Comparison of ENCODE assay signal across 25 mouse cellular contexts in the genomic region with DNA sequence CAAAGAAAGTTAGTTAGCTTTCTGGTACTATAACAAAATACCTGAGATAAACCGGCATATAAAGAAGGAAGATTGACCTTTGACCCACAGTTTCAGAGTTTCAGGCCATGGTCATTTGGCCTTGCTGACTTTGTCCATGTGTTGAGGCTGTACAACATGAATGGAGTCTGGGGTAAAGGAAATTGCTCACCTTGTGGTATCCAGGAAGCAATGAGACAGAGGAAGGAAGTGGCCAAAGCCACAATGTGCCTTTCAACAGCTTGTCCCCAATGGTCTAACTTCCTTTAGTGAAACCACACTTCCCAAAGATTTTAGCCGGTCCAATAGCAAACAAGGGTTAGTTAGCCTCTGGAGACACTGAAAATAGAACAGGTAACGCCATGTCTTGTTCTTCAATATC.
DNase-seq lines count a peak whose midpoint lies in the region; ATAC-seq and TF ChIP-seq lines count a peak whose summit lies in the region.
"Had no signal": no experiment of that assay in that cellular context is flagged by ENCODE, and none has a peak within 500 bp of the region (broad histone marks: within the 10 kb centered on the region; RNA-seq: fewer than 3 reads in every experiment).

No protein-coding gene starts in this region.

- H3K9ac ChIP-seq in liver, postnatal 0 days (replicated peaks): no peak overlapping the region
- H3K9ac ChIP-seq in liver, embryonic 11.5 days (ENCODE audit: low read depth, low read length): no peak overlapping the region
- H3K9ac ChIP-seq in hindbrain, embryonic 14.5 days: no peak overlapping the region
- H3K9ac ChIP-seq: forebrain, embryonic 15.5 days; heart, embryonic 13.5 days; hindbrain, embryonic 13.5 days; liver, embryonic 15.5 days; midbrain, embryonic 13.5 days; neural tube, embryonic 13.5 days had no signal

- peak; percentile 55 for DNase-seq in heart, adult 8-10 months (ENCODE audit: low spot score)
- DNase-seq in heart, postnatal 25 days (ENCODE audit: low spot score): no peak
- no peak for DNase-seq in liver, postnatal 0 days
- DNase-seq in liver, embryonic 11.5 days (ENCODE audit: low spot score): no peak
- DNase-seq in lung, adult 2 months: no peak
- DNase-seq in hindbrain, embryonic 14.5 days (ENCODE audit: low spot score): no peak
- DNase-seq: adrenal gland, adult 2 months; B cell, adult 2 months; cerebellum, adult 8-10 months; cerebellum, postnatal 25 days; gastrocnemius, postnatal 36 days; heart, postnatal 14 days; kidney, postnatal 14 days; liver; lung, postnatal 36 days; thymus, adult 2 months; thymus, postnatal 4 days had no signal

- no peaks in the 10 kb centered on the region for H3K4me1 ChIP-seq in liver, postnatal 0 days (ENCODE audit: insufficient read depth)
- no peaks in the 10 kb centered on the region for H3K4me1 ChIP-seq in liver, embryonic 11.5 days (replicated peaks; ENCODE audit: control insufficient read depth, insufficient read depth, low read length)
- H3K4me1 ChIP-seq in lung, adult 2 months (ENCODE audit: control insufficient read depth, insufficient read depth, low read length): peaks cover 5% of the 10 kb centered on the region; the same call in 1 of the 2 replicates
- H3K4me1 ChIP-seq in hindbrain, embryonic 14.5 days (replicated peaks; ENCODE audit: control insufficient read depth, insufficient read depth, low read length): no peaks in the 10 kb centered on the region
- H3K4me1 ChIP-seq: forebrain, embryonic 15.5 days; hindbrain, embryonic 13.5 days; liver, embryonic 15.5 days; neural tube, embryonic 13.5 days had no signal

- no peak overlapping the region for H3K4me2 ChIP-seq in liver, postnatal 0 days (ENCODE audit: low read depth, low read length)
- H3K4me2 ChIP-seq in liver, embryonic 11.5 days: no peak overlapping the region
- H3K4me2 ChIP-seq in hindbrain, embryonic 14.5 days (replicated peaks): no peak overlapping the region
- H3K4me2 ChIP-seq: forebrain, embryonic 15.5 days; heart, embryonic 13.5 days; hindbrain, embryonic 13.5 days; liver, embryonic 15.5 days; midbrain, embryonic 13.5 days; neural tube, embryonic 13.5 days had no signal

- 52% methylated on average over 3 of the region's 3 CpGs for WGBS in liver, postnatal 0 days (ENCODE audit: insufficient replicate concordance)
- WGBS in liver, embryonic 11.5 days: 59% methylated on average over 3 of the region's 3 CpGs
- WGBS in lung, adult 2 months: 78% methylated on average over 3 of the region's 3 CpGs
- 93% methylated on average over 3 of the region's 3 CpGs for WGBS in hindbrain, embryonic 14.5 days

- no peak for TF ChIP-seq EP300 in liver, postnatal 0 days (IDR thresholded peaks at IDR 0.05; ENCODE audit: low read depth)

- TF ChIP-seq CTCF in liver, postnatal 0 days (IDR thresholded peaks at IDR 0.05; ENCODE audit: low read depth): no peak
- no peak for TF ChIP-seq CTCF in lung, adult 2 months (IDR thresholded peaks at IDR 0.05; ENCODE audit: insufficient read depth, low read length)

- no peak for TF ChIP-seq POLR2A in lung, adult 2 months (IDR thresholded peaks at IDR 0.05; ENCODE audit: borderline replicate concordance, extremely low read depth, low read depth, low read length)

- intact Hi-C loops in heart, postnatal 25 days (cut with DNase I): no loop called here

- H3K9me3 ChIP-seq in liver, postnatal 0 days (ENCODE audit: low read length): no peaks in the 10 kb centered on the region
- no peaks in the 10 kb centered on the region for H3K9me3 ChIP-seq in liver, embryonic 11.5 days (ENCODE audit: control insufficient read depth, low read length)
- no peaks in the 10 kb centered on the region for H3K9me3 ChIP-seq in hindbrain, embryonic 14.5 days (ENCODE audit: control insufficient read depth, low read length)
- H3K9me3 ChIP-seq: forebrain, embryonic 15.5 days; heart, embryonic 13.5 days; hindbrain, embryonic 13.5 days; liver, embryonic 15.5 days; midbrain, embryonic 13.5 days; neural tube, embryonic 13.5 days had no signal

- H3K4me3 ChIP-seq in liver, postnatal 0 days (ENCODE audit: low read depth, low read length): no peak overlapping the region
- no peak overlapping the region for H3K4me3 ChIP-seq in liver, embryonic 11.5 days (ENCODE audit: low read depth, low read length)
- no peak overlapping the region for H3K4me3 ChIP-seq in lung, adult 2 months (replicated peaks; ENCODE audit: extremely low read depth, low read depth, low read length)
- no peak overlapping the region for H3K4me3 ChIP-seq in hindbrain, embryonic 14.5 days (replicated peaks; ENCODE audit: low read length)
- H3K4me3 ChIP-seq: forebrain, embryonic 15.5 days; heart, embryonic 13.5 days; hindbrain, embryonic 13.5 days; liver, embryonic 15.5 days; midbrain, embryonic 13.5 days; neural tube, embryonic 13.5 days had no signal

- H3K27me3 ChIP-seq in liver, postnatal 0 days (ENCODE audit: insufficient read depth, low read length): no peaks in the 10 kb centered on the region
- no peaks in the 10 kb centered on the region for H3K27me3 ChIP-seq in liver, embryonic 11.5 days (replicated peaks; ENCODE audit: control insufficient read depth, insufficient read depth, low read length)
- H3K27me3 ChIP-seq in hindbrain, embryonic 14.5 days (ENCODE audit: control insufficient read depth, insufficient read depth, low read length): no peaks in the 10 kb centered on the region
- H3K27me3 ChIP-seq: forebrain, embryonic 15.5 days; heart, embryonic 13.5 days; liver, embryonic 15.5 days; midbrain, embryonic 13.5 days; neural tube, embryonic 13.5 days had no signal

- H3K36me3 ChIP-seq in liver, postnatal 0 days (replicated peaks; ENCODE audit: insufficient read depth, low read length): no peaks in the 10 kb centered on the region
- H3K36me3 ChIP-seq in liver, embryonic 11.5 days (ENCODE audit: control insufficient read depth, insufficient read depth, low read length): no peaks in the 10 kb centered on the region
- H3K36me3 ChIP-seq in hindbrain, embryonic 14.5 days (replicated peaks; ENCODE audit: control insufficient read depth, insufficient read depth): no peaks in the 10 kb centered on the region
- H3K36me3 ChIP-seq: forebrain, embryonic 15.5 days; heart, embryonic 13.5 days; hindbrain, embryonic 13.5 days; liver, embryonic 15.5 days; midbrain, embryonic 13.5 days; neural tube, embryonic 13.5 days had no signal

- no peak overlapping the region for H3K27ac ChIP-seq in liver, postnatal 0 days (ENCODE audit: low read depth)
- H3K27ac ChIP-seq in liver, embryonic 11.5 days (ENCODE audit: low read depth, low read length): no peak overlapping the region
- H3K27ac ChIP-seq in hindbrain, embryonic 14.5 days: no peak overlapping the region
- H3K27ac ChIP-seq: forebrain, embryonic 15.5 days; heart, embryonic 13.5 days; hindbrain, embryonic 13.5 days; liver, embryonic 15.5 days; midbrain, embryonic 13.5 days; neural tube, embryonic 13.5 days had no signal

- 0 out of 2 replicates have a peak, but pooled peaks have one; percentile 23 for ATAC-seq in liver, postnatal 0 days
- ATAC-seq in liver, embryonic 11.5 days (replicated peaks; ENCODE audit: low FRiP score): no peak
- peak; percentile 88 for ATAC-seq in megakaryocyte, adult 5-6 weeks (ENCODE audit: poor library complexity, severe bottlenecking)
- no peak for ATAC-seq in hindbrain, embryonic 14.5 days (ENCODE audit: low FRiP score)
- ATAC-seq: activated CD4-positive, CD25-positive, alpha-beta regulatory T cell, adult 4 months; forebrain, embryonic 15.5 days; midbrain, embryonic 13.5 days had no signal

Comparison
In these comparisons a context has a peak if more than half of its experiments do, and no peak if none do; other contexts are left out.
1. ATAC-seq: peak in liver, postnatal 0 days (single experiment) and megakaryocyte, adult 5-6 weeks (single experiment); none in liver, embryonic 11.5 days (single experiment) and hindbrain, embryonic 14.5 days (single experiment).